In genomic region chr10:81177491-81177925, GRCm38 (mm10) we compare ENCODE assay signal across 8 mouse cellular contexts. TPM values are rescaled to one million over a fixed set of nuclear protein-coding genes. Genes with fewer than 3 reads are reported as not detected.
A peak's percentile ranks its signal among the peaks of the same experiment; 100 is the strongest.
DNase-seq lines count a peak whose midpoint lies in the region; ATAC-seq lines count a peak whose summit lies in the region.

No protein-coding gene starts in this region.

- H3K9me3 ChIP-seq in megakaryocyte, embryonic 14.5 days = no peaks in the 10 kb centered on the region
- no peaks in the 10 kb centered on the region for H3K9me3 ChIP-seq in heart, embryonic 12.5 days (replicated peaks)
- H3K9me3 ChIP-seq in neural tube, embryonic 14.5 days (ENCODE audit: control insufficient read depth, low read length) = no peaks in the 10 kb centered on the region

- 8% methylated on average over 16 of the region's 16 CpGs for WGBS in heart, embryonic 12.5 days
- WGBS in neural tube, embryonic 14.5 days = 14% methylated on average over 16 of the region's 16 CpGs

- DNase-seq in brain, adult 2 months (ENCODE audit: low read depth, low spot score) = peak; percentile 34
- peak; percentile 65 to 76 for DNase-seq in kidney, postnatal 25 days
- DNase-seq in gastrocnemius, postnatal 14 days = no peak

- H3K4me3 ChIP-seq in megakaryocyte, embryonic 14.5 days (replicated peaks) = peak overlapping the region; percentile 98
- H3K4me3 ChIP-seq in heart, embryonic 12.5 days = peak overlapping the region; percentile 87
- peak overlapping the region; percentile 98 for H3K4me3 ChIP-seq in neural tube, embryonic 14.5 days (ENCODE audit: low read depth, low read length)

- peaks cover 53% of the 10 kb centered on the region for H3K36me3 ChIP-seq in megakaryocyte, embryonic 14.5 days (replicated peaks; ENCODE audit: low read length)
- peaks cover 53% of the 10 kb centered on the region for H3K36me3 ChIP-seq in heart, embryonic 12.5 days
- H3K36me3 ChIP-seq in neural tube, embryonic 14.5 days (ENCODE audit: control insufficient read depth, insufficient read depth, low read length) = peaks cover 50% of the 10 kb centered on the region

- ATAC-seq in megakaryocyte, adult 5-6 weeks (ENCODE audit: poor library complexity, severe bottlenecking) = no peak
- ATAC-seq in heart, embryonic 12.5 days (ENCODE audit: insufficient number of reproducible peaks, low FRiP score) = no peak
- no peak for ATAC-seq in neural tube, embryonic 14.5 days (ENCODE audit: low read depth)
- ATAC-seq in frontal cortex, adult (ENCODE audit: low TSS enrichment) = no peak

- H3K4me2 ChIP-seq in heart, embryonic 12.5 days = peak overlapping the region; percentile 99
- peak overlapping the region; percentile 99 for H3K4me2 ChIP-seq in neural tube, embryonic 14.5 days (ENCODE audit: low read depth, low read length)

- H3K9ac ChIP-seq in heart, embryonic 12.5 days = peak overlapping the region; percentile 100
- H3K9ac ChIP-seq in neural tube, embryonic 14.5 days (replicated peaks; ENCODE audit: low read depth, low read length) = peak overlapping the region; percentile 97

- H3K4me1 ChIP-seq in megakaryocyte, embryonic 14.5 days = peaks cover 89% of the 10 kb centered on the region
- H3K4me1 ChIP-seq in heart, embryonic 12.5 days (replicated peaks) = peaks cover 64% of the 10 kb centered on the region
- peaks cover 17% of the 10 kb centered on the region for H3K4me1 ChIP-seq in neural tube, embryonic 14.5 days (ENCODE audit: control insufficient read depth, insufficient read depth, low read length)

- no peaks in the 10 kb centered on the region for H3K27me3 ChIP-seq in megakaryocyte, embryonic 14.5 days (replicated peaks)
- no peaks in the 10 kb centered on the region for H3K27me3 ChIP-seq in heart, embryonic 12.5 days (replicated peaks)
- no peaks in the 10 kb centered on the region for H3K27me3 ChIP-seq in neural tube, embryonic 14.5 days (ENCODE audit: control insufficient read depth, insufficient read depth, low read length)

- intact Hi-C loops in gastrocnemius, postnatal 14 days (cut with DNase I; ENCODE audit: low total_unique reads) = no loop called here

- H3K27ac ChIP-seq in heart, embryonic 12.5 days (ENCODE audit: poor library complexity, severe bottlenecking) = peak overlapping the region; percentile 92
- H3K27ac ChIP-seq in neural tube, embryonic 14.5 days (ENCODE audit: low read depth, low read length) = peak overlapping the region; percentile 81; the same call in 1 of the 2 replicates

RNA-seq across cellular contexts. Expression of gene Eef2, which starts 1.1 kb away (rescaled TPM):
- 439 and 1,295 TPM in 2 replicates for polyA plus RNA-seq in megakaryocyte, embryonic 14.5 days (2012; ENCODE audit: insufficient read depth, low replicate concordance)
- 394 and 408 TPM in 2 replicates for total RNA-seq in megakaryocyte, adult 5-6 weeks (2015)
- total RNA-seq in megakaryocyte, adult 5-6 weeks (2017) = 983 and 1,066 TPM in 2 replicates
- 408 and 433 TPM in 2 replicates for polyA plus RNA-seq in heart, embryonic 12.5 days (2016; fragmentation: Nextera tagmentation; extraction: Ambion mirVana)
- polyA plus RNA-seq in neural tube, embryonic 14.5 days (2014; fragmentation: Nextera tagmentation; extraction: Ambion mirVana) = 373 and 452 TPM in 2 replicates
- 100 to 1,000 TPM; 892 to 898 TPM for total RNA-seq in gastrocnemius, postnatal 14 days (2021)

RNA-seq across cellular contexts. Expression of gene Dapk3, which starts 5.3 kb away (rescaled TPM):
- 168 TPM in 2 replicates for polyA plus RNA-seq in megakaryocyte, embryonic 14.5 days (2012; ENCODE audit: insufficient read depth, low replicate concordance)
- 9.8 and 12.7 TPM in 2 replicates for total RNA-seq in megakaryocyte, adult 5-6 weeks (2015)
- 27.5 and 36.6 TPM in 2 replicates for total RNA-seq in megakaryocyte, adult 5-6 weeks (2017)
- 62.8 and 69.0 TPM in 2 replicates for polyA plus RNA-seq in heart, embryonic 12.5 days (2016; fragmentation: Nextera tagmentation; extraction: Ambion mirVana)
- polyA plus RNA-seq in neural tube, embryonic 14.5 days (2014; fragmentation: Nextera tagmentation; extraction: Ambion mirVana) = 64.5 and 67.3 TPM in 2 replicates
- 10 to 100 TPM; 21.2 to 24.8 TPM for total RNA-seq in gastrocnemius, postnatal 14 days (2021)

RNA-seq across cellular contexts. Expression of gene 4930442H23Rik, which starts 6.1 kb away (rescaled TPM):
- polyA plus RNA-seq in megakaryocyte, embryonic 14.5 days (2012; ENCODE audit: insufficient read depth, low replicate concordance) = not detected in 2 replicates
- not detected in 2 replicates for total RNA-seq in megakaryocyte, adult 5-6 weeks (2015)
- total RNA-seq in megakaryocyte, adult 5-6 weeks (2017) = not detected in 2 replicates
- 0.18 TPM in 1 of 2 replicates, not detected in the other for polyA plus RNA-seq in heart, embryonic 12.5 days (2016; fragmentation: Nextera tagmentation; extraction: Ambion mirVana)
- not detected in 2 replicates for polyA plus RNA-seq in neural tube, embryonic 14.5 days (2014; fragmentation: Nextera tagmentation; extraction: Ambion mirVana)
- total RNA-seq in gastrocnemius, postnatal 14 days (2021) = not detected

RNA-seq across cellular contexts. Expression of gene Pias4, which starts 9.8 kb away (rescaled TPM):
- polyA plus RNA-seq in megakaryocyte, embryonic 14.5 days (2012; ENCODE audit: insufficient read depth, low replicate concordance) = 95.2 and 184 TPM in 2 replicates
- total RNA-seq in megakaryocyte, adult 5-6 weeks (2015) = 10.1 and 13.7 TPM in 2 replicates
- total RNA-seq in megakaryocyte, adult 5-6 weeks (2017) = 12.9 and 13.3 TPM in 2 replicates
- polyA plus RNA-seq in heart, embryonic 12.5 days (2016; fragmentation: Nextera tagmentation; extraction: Ambion mirVana) = 36.0 and 36.1 TPM in 2 replicates
- polyA plus RNA-seq in neural tube, embryonic 14.5 days (2014; fragmentation: Nextera tagmentation; extraction: Ambion mirVana) = 48.4 and 51.4 TPM in 2 replicates
- 10 to 100 TPM; 12.3 to 12.8 TPM for total RNA-seq in gastrocnemius, postnatal 14 days (2021)

RNA-seq across cellular contexts. Expression of gene Nmrk2, which starts 24.3 kb away (rescaled TPM):
- not detected in 2 replicates for polyA plus RNA-seq in megakaryocyte, embryonic 14.5 days (2012; ENCODE audit: insufficient read depth, low replicate concordance)
- not detected in 2 replicates for total RNA-seq in megakaryocyte, adult 5-6 weeks (2015)
- total RNA-seq in megakaryocyte, adult 5-6 weeks (2017) = not detected in 2 replicates
- polyA plus RNA-seq in heart, embryonic 12.5 days (2016; fragmentation: Nextera tagmentation; extraction: Ambion mirVana) = 3.9 and 4.9 TPM in 2 replicates
- polyA plus RNA-seq in neural tube, embryonic 14.5 days (2014; fragmentation: Nextera tagmentation; extraction: Ambion mirVana) = not detected in 2 replicates
- 1 to 10 TPM; 1.8 to 5.5 TPM for total RNA-seq in gastrocnemius, postnatal 14 days (2021)
